Mouse (Mus musculus) mesoderm, embryonic 11.5 days (tissue): ENCODE data around the gene Gal3st2.
"Not testable (repeated sequence)": the region's sequence is repeated elsewhere in the genome, so short reads cannot be mapped to it uniquely, and the experiment has no call there.

Source experiments
- DNase-seq: peaks from one replicate; pipeline ENCODE4 v3.0.0-alpha.2; 2012; ENCODE audit warnings: low read depth, low spot score

Gene Gal3st2

GRCm38 (mm10) chr1:93859619-93860018 lies 1.5 kb upstream of the Gal3st2 start:
- no peak for DNase-seq

- DNase-seq = not testable (repeated sequence)
Measured at GRCm38 (mm10) chr1:93871594-93872105, 10.5 kb downstream of the Gal3st2 start.

GRCm38 (mm10) chr1:93874405-93874804 lies 13.3 kb downstream of the Gal3st2 start:
- DNase-seq = not testable (repeated sequence)

- DNase-seq = not testable (repeated sequence)
Measured at GRCm38 (mm10) chr1:93881778-93882177, 20.7 kb downstream of the Gal3st2 start.

- not testable (repeated sequence) for DNase-seq
Measured at GRCm38 (mm10) chr1:93890936-93891335, 29.8 kb downstream of the Gal3st2 start.

GRCm38 (mm10) chr1:93897395-93897794 lies 36.3 kb downstream of the Gal3st2 start:
- not testable (repeated sequence) for DNase-seq

- not testable (repeated sequence) for DNase-seq
Measured at GRCm38 (mm10) chr1:93901291-93901690, 40.2 kb downstream of the Gal3st2 start.

- not testable (repeated sequence) for DNase-seq
Measured at GRCm38 (mm10) chr1:93906690-93907089, 45.6 kb downstream of the Gal3st2 start.

GRCm38 (mm10) chr1:93908977-93909586 lies 48.0 kb downstream of the Gal3st2 start:
- DNase-seq = not testable (repeated sequence)

- not testable (repeated sequence) for DNase-seq
Measured at GRCm38 (mm10) chr1:93911877-93912276, 50.8 kb downstream of the Gal3st2 start.

- DNase-seq = not testable (repeated sequence)
Measured at GRCm38 (mm10) chr1:93917160-93917559, 56.1 kb downstream of the Gal3st2 start.

- not testable (repeated sequence) for DNase-seq
Measured at GRCm38 (mm10) chr1:93918011-93918410, 56.9 kb downstream of the Gal3st2 start, which contains the start of gene Gal3st2b. Gene Gal3st2b, plus strand, starts transcription at chr1:93918311.

GRCm38 (mm10) chr1:93918775-93919174 lies 57.7 kb downstream of the Gal3st2 start:
- not testable (repeated sequence) for DNase-seq

- not testable (repeated sequence) for DNase-seq
Measured at GRCm38 (mm10) chr1:93919321-93919720, 58.2 kb downstream of the Gal3st2 start.

- not testable (repeated sequence) for DNase-seq
Measured at GRCm38 (mm10) chr1:93922609-93923008, 61.5 kb downstream of the Gal3st2 start.

GRCm38 (mm10) chr1:93923098-93923497 lies 62.0 kb downstream of the Gal3st2 start:
- not testable (repeated sequence) for DNase-seq
